Mouse (Mus musculus) hindbrain, embryonic 11.5 days (tissue): Measurements from ENCODE around the gene Naip5. TPM values are rescaled to one million over a fixed set of nuclear protein-coding genes. Genes with fewer than 3 reads are reported as not detected.
"Not testable (repeated sequence)": the region's sequence is repeated elsewhere in the genome, so short reads cannot be mapped to it uniquely, and the experiment has no call there.

ENCODE experiments used
- ATAC-seq: fragments of 200-750 bp; cut with Nextera tagmentation; 2 replicates; pipeline ENCODE4 v1.8.0; 2017; ENCODE audit warnings: mild to moderate bottlenecking, moderate TSS enrichment, moderate library complexity; ENCODE audit not compliant: low FRiP score
- DNase-seq: peaks from one replicate; pipeline ENCODE4 v3.0.0-alpha.2; 2015; ENCODE audit warnings: low spot score
- H3K27ac ChIP-seq: fragments of 300-500 bp; sonication (generic); 2 replicates; pipeline ENCODE4 v1.5.1; 2014; ENCODE audit warnings: mild to moderate bottlenecking, low read depth, low read length
- H3K27me3 ChIP-seq: fragments of 300-500 bp; sonication (generic); 2 replicates; pipeline ENCODE4 v1.6.1; 2014; ENCODE audit warnings: mild to moderate bottlenecking, low read length, moderate library complexity, mixed read lengths; ENCODE audit not compliant: control insufficient read depth, insufficient read depth
- H3K36me3 ChIP-seq: fragments of 300-500 bp; sonication (generic); 2 replicates; pipeline ENCODE4 v1.6.1; 2014; ENCODE audit warnings: mild to moderate bottlenecking, low read length, moderate library complexity, mixed read lengths; ENCODE audit not compliant: control insufficient read depth, insufficient read depth
- H3K4me1 ChIP-seq: fragments of 300-500 bp; sonication (generic); replicated peaks from 2 replicates; pipeline ENCODE4 v1.6.1; 2014; ENCODE audit warnings: low read length, mixed read lengths; ENCODE audit not compliant: control insufficient read depth, insufficient read depth
- H3K4me2 ChIP-seq: fragments of 300-500 bp; sonication (generic); replicated peaks from 2 replicates; pipeline ENCODE4 v1.6.1; 2014; ENCODE audit warnings: mild to moderate bottlenecking, low read depth, low read length
- H3K4me3 ChIP-seq: fragments of 300-500 bp; sonication (generic); 2 replicates; pipeline ENCODE4 v1.5.1; 2014; ENCODE audit warnings: low read depth, low read length
- H3K9ac ChIP-seq: fragments of 300-500 bp; sonication (generic); 2 replicates; pipeline ENCODE4 v1.6.1; 2014; ENCODE audit warnings: low read depth, low read length
- H3K9me3 ChIP-seq: fragments of 300-500 bp; sonication (generic); 2 replicates; pipeline ENCODE4 v1.6.1; 2016; ENCODE audit warnings: low read length; ENCODE audit not compliant: control insufficient read depth
- WGBS: fragments of 180-500 bp; shearing (Covaris S2); extraction: QIAGEN DNeasy Blood & Tissue Kit; methylation state at CpG from one replicate; pipeline ENCODE4 v1.1.7; 2014; 5-methylcytosine and 5-hydroxymethylcytosine counted together
- polyA plus RNA-seq: library from polyadenylated mRNA; unstranded; fragments of >200 nt; fragmentation: Nextera tagmentation; extraction: Ambion mirVana; gene quantifications from 2 replicates; pipeline ENCODE4 v1.2.1, GENCODE M21; 2014

The Naip5 gene
- polyA plus RNA-seq, 1 experiment from 2014 or later, result 0.15 TPM

GRCm38 (mm10) chr13:100210540-100210939 lies 35.6 kb downstream of the Naip5 start:
- 31% methylated on average over 8 of the region's 8 CpGs for WGBS
- no peak overlapping the region for H3K4me2 ChIP-seq
- no peaks in the 10 kb centered on the region for H3K4me1 ChIP-seq
- ATAC-seq (no peak), DNase-seq (peak; percentile 54)
- no peaks in the 10 kb centered on the region for H3K9me3 ChIP-seq
- no peaks in the 10 kb centered on the region for H3K27me3 ChIP-seq
- H3K36me3 ChIP-seq, result no peaks in the 10 kb centered on the region
- no peak overlapping the region for H3K27ac ChIP-seq
- H3K4me3 ChIP-seq, result no peak overlapping the region
- no peak overlapping the region for H3K9ac ChIP-seq

DNA sequence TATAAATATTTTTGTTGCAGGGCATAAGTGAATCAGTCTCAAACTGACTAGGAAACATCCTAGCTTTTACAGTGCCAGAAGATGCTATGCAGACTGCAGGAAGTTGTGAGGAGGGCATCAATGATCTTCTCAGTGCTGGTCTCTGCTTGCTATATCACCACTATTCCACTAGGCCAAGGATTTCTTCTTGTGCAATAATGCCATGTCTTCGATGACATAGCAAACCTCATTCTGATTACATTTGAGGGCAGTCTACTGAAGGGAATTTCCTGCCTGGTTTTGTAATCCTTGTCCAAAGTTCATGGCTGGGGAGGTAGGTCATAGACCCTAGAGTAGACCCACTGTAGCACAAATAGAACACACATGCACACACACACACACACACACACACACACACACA lies 42.8 kb downstream of the Naip5 start:
- H3K36me3 ChIP-seq, result no peaks in the 10 kb centered on the region
- H3K4me3 ChIP-seq, result no peak overlapping the region
- H3K27me3 ChIP-seq, result no peaks in the 10 kb centered on the region
- H3K9me3 ChIP-seq, result no peaks in the 10 kb centered on the region
- DNase-seq (no peak), ATAC-seq (no peak)
- WGBS, result 90% methylated on average over 1 of the region's 1 CpGs
- H3K9ac ChIP-seq, result no peak overlapping the region
- no peak overlapping the region for H3K4me2 ChIP-seq
- H3K4me1 ChIP-seq, result no peaks in the 10 kb centered on the region
- H3K27ac ChIP-seq, result no peak overlapping the region

GRCm38 (mm10) chr13:100201659-100202333 lies 44.3 kb downstream of the Naip5 start, which contains the start of gene Naip2:
Naip2 (minus strand) TSS chr13:100202092.
- not testable (repeated sequence) for DNase-seq, H3K4me1 ChIP-seq, H3K36me3 ChIP-seq, H3K27ac ChIP-seq, H3K9me3 ChIP-seq, H3K9ac ChIP-seq, H3K27me3 ChIP-seq, H3K4me2 ChIP-seq, ATAC-seq, H3K4me3 ChIP-seq
- WGBS, result 84% methylated on average over 3 of the region's 3 CpGs

- H3K9ac ChIP-seq, result no peak overlapping the region
- H3K4me3 ChIP-seq, result no peak overlapping the region
- H3K27ac ChIP-seq, result no peak overlapping the region
- no peaks in the 10 kb centered on the region for H3K9me3 ChIP-seq
- H3K4me1 ChIP-seq, result no peaks in the 10 kb centered on the region
- DNase-seq (no peak), ATAC-seq (no peak)
- H3K36me3 ChIP-seq, result no peaks in the 10 kb centered on the region
- H3K27me3 ChIP-seq, result no peaks in the 10 kb centered on the region
- H3K4me2 ChIP-seq, result no peak overlapping the region
These were observed 45.3 kb downstream of the Naip5 start for GRCm38 (mm10) chr13:100200778-100201177.

DNA sequence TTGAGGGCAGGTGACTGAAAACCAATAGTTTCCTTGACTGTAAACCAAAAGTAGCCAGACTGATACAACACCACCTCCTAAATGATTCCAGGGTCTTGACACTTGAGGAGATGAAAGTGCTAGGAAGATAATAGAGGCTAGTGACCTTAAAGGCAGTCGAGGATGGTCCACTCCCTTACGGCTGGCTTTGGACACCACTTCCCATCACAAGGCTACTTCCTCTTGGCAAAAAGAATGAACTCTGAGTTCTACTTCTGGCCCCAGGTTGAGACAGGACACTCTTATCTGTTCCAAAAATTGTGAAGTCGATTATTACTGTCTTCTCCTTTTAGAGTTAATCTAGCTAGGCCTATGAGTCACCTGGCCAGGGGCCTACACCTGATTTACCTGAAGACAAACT lies 50.7 kb downstream of the Naip5 start:
- Histone ChIP-seq H3K9ac (no peak overlapping the region), H3K9me3 (no peaks in the 10 kb centered on the region), H3K27ac (no peak overlapping the region), H3K36me3 (no peaks in the 10 kb centered on the region), H3K4me1 (no peaks in the 10 kb centered on the region), H3K4me3 (no peak overlapping the region), H3K27me3 (no peaks in the 10 kb centered on the region), H3K4me2 (no peak overlapping the region)
- 85% methylated on average over 3 of the region's 3 CpGs for WGBS
- ATAC-seq (no peak), DNase-seq (no peak)

DNA sequence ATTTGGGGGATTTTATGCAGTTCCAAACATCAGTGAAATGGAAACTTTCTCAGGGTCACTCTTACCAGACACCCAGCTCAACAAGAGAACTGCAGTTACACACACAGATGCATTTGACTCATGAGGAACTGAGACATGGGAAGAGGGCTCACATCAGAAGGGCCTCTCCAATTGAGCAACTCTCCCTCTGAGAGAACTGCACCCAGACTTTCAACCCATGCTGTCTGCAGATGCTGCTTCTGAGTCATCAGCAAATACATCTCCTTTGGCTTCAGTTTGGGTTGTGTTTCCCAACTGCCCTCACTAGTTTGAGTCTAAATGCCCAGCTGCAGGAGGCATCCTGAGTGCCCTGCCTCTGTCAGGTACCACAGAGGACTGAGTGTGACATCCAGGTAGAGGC lies 63.0 kb downstream of the Naip5 start:
- not testable (repeated sequence) for H3K36me3 ChIP-seq, H3K9ac ChIP-seq, H3K4me1 ChIP-seq, H3K4me2 ChIP-seq, H3K27ac ChIP-seq, DNase-seq, H3K9me3 ChIP-seq, ATAC-seq, H3K4me3 ChIP-seq, H3K27me3 ChIP-seq

DNA sequence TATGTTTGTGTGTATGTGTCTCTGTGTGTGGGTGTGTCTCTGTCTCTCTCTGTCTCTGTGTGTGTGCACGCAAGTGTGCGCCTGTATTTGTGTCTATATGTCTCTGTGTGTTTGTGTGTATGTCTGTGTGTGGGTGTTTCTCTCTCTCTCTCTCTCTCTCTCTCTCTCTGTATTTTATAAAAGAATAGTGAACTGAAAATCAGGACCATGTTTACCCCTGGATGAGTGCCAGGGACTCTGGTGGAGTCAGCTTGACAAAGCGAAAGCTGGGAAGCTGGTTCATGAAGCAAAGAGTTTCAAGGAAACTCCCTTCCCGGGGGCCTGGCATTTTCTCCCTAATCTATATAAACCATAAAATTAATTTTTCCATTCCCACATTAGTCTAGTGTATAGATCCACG lies 71.8 kb downstream of the Naip5 start:
- not testable (repeated sequence) for H3K27me3 ChIP-seq, H3K27ac ChIP-seq, H3K4me2 ChIP-seq, ATAC-seq, H3K4me1 ChIP-seq, H3K36me3 ChIP-seq, H3K9me3 ChIP-seq, H3K4me3 ChIP-seq, H3K9ac ChIP-seq, DNase-seq
- WGBS, result 91% methylated on average over 3 of the region's 5 CpGs

GRCm38 (mm10) chr13:100166378-100166777 lies 79.7 kb downstream of the Naip5 start:
- not testable (repeated sequence) for H3K27ac ChIP-seq, H3K4me3 ChIP-seq, H3K4me1 ChIP-seq, H3K9ac ChIP-seq, DNase-seq, H3K9me3 ChIP-seq, H3K36me3 ChIP-seq, H3K27me3 ChIP-seq, ATAC-seq, H3K4me2 ChIP-seq
- WGBS, result 75% methylated on average over 2 of the region's 2 CpGs

- H3K9ac ChIP-seq, ATAC-seq, H3K4me2 ChIP-seq, H3K27me3 ChIP-seq, H3K4me1 ChIP-seq, H3K36me3 ChIP-seq, H3K27ac ChIP-seq, H3K9me3 ChIP-seq, DNase-seq, H3K4me3 ChIP-seq: not testable (repeated sequence)
These were observed 83.7 kb downstream of the Naip5 start for GRCm38 (mm10) chr13:100162467-100162866.
